Mouse (Mus musculus) CH12.LX (cell line): ENCODE measurements at regions not wholly inside any gene's neighbourhood (a gene's known extent, or its start where the extent isn't known, plus 50 kb on each side); places are given as distances from the start of the nearest gene placed in this dataset.

Experiments used
- CHD2 ChIP-seq: IDR thresholded peaks from 2 replicates; pipeline ENCODE4 v1.6.1; 2011; ENCODE audit warnings: low read length, improper control_type of control experiment
- CTCF ChIP-seq, 2 experiments: IDR thresholded peaks in 1 of 2; conservative IDR thresholded peaks in 1 of 2; 2 replicates each; pipeline ENCODE4 v1.5.1; 2011 to 2012; ENCODE audit warnings: low read depth in 2 of 2, low read length in 2 of 2, improper control_type of control experiment in 1 of 2, inconsistent platforms in 1 of 2, mild to moderate bottlenecking in 1 of 2, moderate library complexity in 1 of 2
- ZMIZ1 ChIP-seq: IDR thresholded peaks from 2 replicates; pipeline ENCODE4 v1.6.1; 2012; ENCODE audit warnings: low read depth, mild to moderate bottlenecking, inconsistent platforms, low read length, improper control_type of control experiment

DNA sequence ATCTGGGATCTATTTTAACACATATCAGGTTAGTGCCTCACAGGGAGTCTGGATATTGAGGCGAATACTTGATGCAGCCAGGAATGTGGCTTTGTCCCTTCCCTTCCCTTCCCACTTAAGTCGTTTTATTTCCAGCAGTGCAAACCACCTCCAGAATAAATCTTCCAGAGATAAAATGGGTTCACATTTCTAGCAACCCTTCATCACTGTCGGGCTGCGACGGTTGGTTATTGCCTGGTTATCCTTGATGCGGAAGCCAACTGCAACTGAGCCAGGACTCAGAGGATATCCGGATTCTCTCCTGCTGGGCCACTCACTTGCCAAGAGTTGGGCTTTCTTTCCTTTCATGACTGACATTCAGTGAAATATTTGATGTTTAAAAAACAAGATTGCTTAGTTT lies 111.0 kb upstream of the Psmd7 start:
- TF ChIP-seq ZMIZ1, result no peak
- no peak for TF ChIP-seq CTCF (conservative IDR thresholded peaks at IDR 0.05 in 1 of 2, IDR thresholded peaks at IDR 0.05 in 1 of 2; ENCODE audit: low read depth in 2 of 2, low read length in 2 of 2)
- TF ChIP-seq CHD2, result no peak
